Mouse (Mus musculus): ENCODE data around the gene Egfl7.

DNA sequence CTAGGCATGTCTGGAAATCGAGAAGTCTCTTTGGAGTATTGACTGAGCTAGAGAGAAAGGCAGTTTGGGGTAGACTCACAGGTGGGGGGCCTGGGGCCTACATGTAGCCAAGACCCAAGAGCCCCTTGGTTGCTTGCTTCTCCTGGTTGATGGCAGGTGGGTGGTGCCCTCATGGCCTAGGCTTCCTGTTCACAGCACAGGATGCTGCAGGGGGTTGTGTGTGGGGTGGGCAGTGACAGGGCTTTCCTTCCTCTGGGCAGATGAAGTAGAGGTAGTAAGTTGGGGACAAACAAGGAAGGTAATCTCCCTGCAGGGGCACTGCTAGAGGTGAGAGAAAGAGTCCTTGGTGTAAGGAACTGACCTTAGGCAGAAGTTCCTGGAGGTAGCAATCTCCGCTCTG is 27.7 kb upstream of the Egfl7 start:
- TF ChIP-seq CTCF (IDR thresholded peaks at IDR 0.05; ENCODE audit: borderline replicate concordance, insufficient read depth, low read length) (no peak), POLR2A (IDR thresholded peaks at IDR 0.05; ENCODE audit: low read depth, low read length) (no peak)
